Mouse (Mus musculus): Measurements from ENCODE around the gene Grasp. TPM values are rescaled to one million over a fixed set of nuclear protein-coding genes. Genes with fewer than 3 reads are reported as not detected.

Gene Grasp
- total RNA-seq, 2 experiments from 2014 or later = 33.3 to 35.3 TPM

DNA sequence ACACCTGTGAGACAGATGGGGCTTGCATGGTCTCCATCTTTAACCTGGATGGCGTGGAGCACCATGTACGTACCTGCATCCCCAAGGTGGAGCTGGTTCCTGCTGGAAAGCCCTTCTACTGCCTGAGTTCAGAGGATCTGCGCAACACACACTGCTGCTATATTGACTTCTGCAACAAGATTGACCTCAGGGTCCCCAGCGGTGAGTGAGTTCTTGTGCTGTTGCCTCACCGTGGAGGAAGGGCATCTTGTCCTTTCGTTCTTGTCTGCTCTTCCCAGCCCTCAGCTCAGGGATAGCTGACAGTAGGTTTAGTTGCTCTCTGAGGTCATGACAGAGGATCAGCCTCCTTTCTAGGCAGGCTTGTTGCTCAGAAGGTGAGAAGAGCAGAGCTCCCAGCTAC, 30.0 kb upstream of the Grasp start:
- DNase-seq (ENCODE audit: low spot score in 2 of 2) = no peak

DNA sequence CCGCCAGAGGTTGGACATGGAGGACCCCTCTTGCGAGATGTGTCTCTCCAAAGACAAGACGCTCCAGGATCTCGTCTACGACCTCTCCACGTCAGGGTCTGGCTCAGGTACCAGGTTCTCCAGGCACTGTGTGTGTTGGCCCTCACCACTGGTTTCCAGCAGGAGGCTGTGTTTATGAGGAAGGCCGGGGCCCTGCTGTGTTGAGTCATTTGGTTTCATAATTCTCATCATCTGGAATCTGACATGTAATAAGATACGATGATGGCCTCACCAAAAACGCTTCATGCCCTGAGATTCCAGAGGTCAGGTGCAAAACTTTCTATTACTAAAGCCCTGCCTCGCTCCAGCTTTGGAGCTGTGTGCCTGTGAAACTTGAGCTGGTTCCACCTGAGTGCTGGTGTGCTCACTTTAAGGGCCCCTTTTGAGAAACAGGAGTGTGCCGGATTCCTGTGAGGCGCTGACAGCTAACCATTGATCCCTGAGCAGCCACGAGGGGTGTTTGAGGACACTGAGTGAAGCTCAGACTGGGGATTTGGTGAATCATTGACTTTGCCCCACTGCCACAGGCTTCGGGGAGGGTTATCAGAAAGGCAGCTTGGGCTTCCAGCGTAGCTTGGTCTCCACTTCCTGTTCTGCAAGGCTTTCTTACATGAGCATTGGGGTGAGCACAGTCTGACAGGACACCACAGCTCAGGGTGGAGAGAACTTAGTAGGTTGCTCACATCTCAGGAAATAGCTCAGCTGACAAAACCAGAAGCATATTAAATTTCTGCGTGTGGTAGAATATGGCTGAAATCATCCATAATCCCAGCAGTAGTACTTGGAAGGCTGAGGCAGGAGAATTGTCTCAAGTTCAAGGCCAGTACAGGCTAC, 28.8 kb upstream of the Grasp start:
- DNase-seq (ENCODE audit: low spot score in 2 of 2) = no peak

DNA sequence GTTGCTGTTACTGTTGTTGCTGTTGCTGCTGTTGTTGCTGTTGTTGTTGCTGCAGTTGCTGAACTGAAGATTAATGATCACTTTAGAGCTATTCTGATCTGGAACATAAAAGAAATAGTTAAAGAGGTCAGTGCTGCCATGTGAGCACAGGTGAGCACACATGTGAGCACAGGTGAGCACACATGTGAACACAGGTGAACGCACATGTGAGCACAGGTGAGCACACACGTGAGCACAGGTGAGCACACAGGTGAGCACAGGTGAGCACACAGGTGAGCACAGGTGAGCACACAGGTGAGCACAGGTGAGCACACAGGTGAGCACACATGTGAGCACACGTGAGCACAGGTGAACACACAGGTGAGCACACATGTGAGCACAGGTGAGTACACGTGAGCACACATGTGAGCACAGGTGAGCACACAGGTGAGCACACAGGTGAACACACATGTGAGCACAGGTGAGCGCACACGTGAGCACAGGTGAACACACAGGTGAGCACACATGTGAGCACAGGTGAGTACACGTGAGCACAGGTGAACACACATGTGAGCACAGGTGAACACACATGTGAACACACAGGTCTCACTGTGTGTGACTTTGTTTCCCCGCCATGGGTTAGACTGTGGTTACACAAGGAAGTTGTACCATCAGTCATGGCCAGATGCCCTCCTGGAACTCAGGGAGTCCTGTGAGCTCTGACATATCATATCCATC, 27.8 kb upstream of the Grasp start:
- no peak for DNase-seq (ENCODE audit: low spot score in 2 of 2)

DNA sequence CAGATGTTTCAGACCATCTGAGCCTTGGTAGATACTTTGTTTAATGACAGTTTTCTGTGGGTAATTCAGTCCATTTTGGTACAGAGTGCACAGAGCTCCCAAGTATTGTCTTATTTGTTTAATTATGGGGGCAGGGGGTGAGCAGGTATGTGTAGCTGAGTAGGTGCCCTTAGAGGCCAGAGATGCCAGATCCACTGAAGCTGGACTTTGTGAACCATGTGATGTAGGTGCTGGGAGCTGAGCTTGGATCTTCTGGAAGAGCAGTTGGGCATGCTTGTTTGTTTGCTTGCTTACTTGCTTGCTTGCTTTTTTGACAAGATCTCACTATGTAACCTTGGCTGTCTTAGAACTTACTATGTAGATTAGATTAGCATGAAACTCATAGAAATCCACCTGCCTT, 27.0 kb upstream of the Grasp start:
- no peak for DNase-seq (ENCODE audit: low spot score in 2 of 2)

DNA sequence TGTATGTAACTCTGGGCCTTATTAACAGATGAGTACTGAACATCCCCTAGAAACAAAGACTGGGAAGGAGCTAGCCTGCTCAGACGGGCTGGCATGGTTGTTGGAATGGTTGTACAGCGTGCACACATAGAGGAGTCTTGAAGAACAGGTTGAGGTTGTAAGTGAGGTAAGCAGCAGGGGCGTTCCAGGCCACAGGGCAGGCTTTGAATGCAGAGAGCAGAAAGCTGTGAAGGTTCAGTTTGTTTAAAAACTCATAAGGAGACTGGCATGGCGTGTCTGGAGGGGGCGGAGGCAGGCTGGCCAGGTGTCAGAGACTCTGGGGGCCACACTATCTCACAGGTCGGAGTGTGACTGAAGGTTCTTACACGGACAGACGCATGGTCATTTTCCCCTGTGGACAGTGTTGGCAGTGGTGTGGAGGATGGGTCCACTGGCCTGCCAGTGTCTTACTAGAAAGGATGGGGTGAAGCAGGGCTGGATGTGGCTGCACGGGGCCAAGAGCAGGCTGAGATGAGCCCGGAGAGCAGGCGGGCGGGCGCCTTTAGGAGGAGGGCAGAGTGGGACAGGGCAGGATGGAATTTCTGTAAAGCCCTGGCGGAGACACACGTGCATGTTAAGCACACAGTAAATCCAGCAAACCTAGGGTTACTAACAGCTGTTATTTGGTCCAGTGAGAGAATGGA, 26.4 kb upstream of the Grasp start:
- DNase-seq (ENCODE audit: low spot score in 2 of 2) = no peak

- DNase-seq (ENCODE audit: low spot score in 2 of 2) = peak; percentile 74 to 77
Measured at GRCm38 (mm10) chr15:101198218-101198617, 25.8 kb upstream of the Grasp start.

DNA sequence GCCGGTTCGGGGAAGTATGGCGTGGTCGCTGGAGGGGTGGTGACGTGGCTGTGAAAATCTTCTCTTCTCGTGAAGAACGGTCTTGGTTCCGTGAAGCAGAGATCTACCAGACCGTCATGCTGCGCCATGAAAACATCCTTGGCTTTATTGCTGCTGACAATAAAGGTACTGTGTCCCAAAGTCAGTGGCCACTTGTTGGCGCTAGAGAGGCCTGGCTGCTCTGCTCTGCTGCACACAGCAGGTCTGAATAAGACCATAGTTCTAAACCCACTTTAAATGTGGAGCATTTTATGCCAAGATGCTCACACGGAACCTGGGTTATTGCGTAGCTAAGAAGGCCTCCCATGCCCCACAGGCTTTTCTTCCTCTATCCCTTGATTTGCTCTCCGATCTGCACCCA, 25.1 kb upstream of the Grasp start:
- DNase-seq (ENCODE audit: low spot score in 2 of 2) = no peak

DNA sequence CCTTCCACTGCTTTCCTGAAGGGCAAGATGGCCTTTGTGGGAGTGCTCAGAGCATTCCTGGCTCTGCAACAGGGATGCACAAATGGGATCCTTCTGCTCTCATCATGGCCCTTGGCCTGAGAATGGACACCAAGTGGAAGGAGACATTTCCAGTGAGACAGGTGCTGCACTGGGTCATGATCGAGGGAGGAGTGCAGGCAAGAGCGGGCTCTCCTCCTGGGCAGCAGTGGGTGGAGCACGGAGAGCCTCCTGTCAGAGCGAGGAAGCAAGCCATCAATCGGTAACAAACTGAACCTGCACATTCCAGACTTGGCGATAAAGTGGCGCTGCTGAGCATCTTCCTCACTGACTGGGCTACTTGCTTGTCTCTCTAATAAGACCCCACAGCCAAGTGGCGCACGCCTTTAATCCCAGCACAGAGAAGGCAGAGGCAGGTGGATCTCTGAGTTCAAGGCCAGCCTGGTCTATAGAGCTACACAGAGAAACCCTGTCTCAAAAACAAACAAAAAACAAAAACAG, 23.2 kb upstream of the Grasp start:
- DNase-seq (ENCODE audit: low spot score in 2 of 2) = no peak

- no peak for DNase-seq (ENCODE audit: low spot score in 2 of 2)
Measured at GRCm38 (mm10) chr15:101201414-101201813, 22.6 kb upstream of the Grasp start.

- no peak for DNase-seq (ENCODE audit: low spot score in 2 of 2)
Measured at GRCm38 (mm10) chr15:101203673-101204072, 20.3 kb upstream of the Grasp start.

GRCm38 (mm10) chr15:101204781-101205180, 19.2 kb upstream of the Grasp start:
- no peak for DNase-seq (ENCODE audit: low spot score in 2 of 2)

- no peak for DNase-seq (ENCODE audit: low spot score in 2 of 2)
Measured at GRCm38 (mm10) chr15:101210228-101210627, 13.8 kb upstream of the Grasp start.

DNA sequence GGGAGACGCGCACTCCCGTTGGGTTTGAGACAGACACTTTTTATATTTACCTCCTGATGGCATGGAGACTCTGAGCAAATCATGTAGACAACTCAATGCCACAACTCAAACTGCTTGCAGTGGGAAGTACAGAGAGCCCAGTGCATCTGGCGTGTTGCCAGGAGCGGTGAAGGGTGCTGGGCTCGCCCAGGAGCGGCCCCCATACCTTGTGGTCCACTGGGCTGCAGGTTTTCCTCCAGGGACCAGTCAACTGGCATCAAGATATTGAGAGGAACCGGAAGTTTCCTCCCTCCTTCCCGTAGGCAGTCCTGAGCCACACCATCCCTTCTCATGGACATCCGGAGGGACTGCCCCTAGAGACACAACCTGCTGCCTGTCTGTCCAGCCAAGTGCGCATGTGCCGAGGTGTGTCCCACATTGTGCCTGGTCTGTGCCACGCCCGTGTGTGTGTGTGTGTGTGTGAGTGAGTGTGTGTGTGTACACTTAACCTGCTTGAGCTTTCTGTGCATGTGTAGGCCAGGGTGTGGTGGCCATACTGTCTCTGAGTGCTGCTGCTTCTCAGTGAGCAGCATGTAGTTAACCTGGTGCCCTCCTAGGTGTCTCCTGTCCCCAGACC, 12.9 kb upstream of the Grasp start:
- no peak for DNase-seq (ENCODE audit: low spot score in 2 of 2)

GRCm38 (mm10) chr15:101212435-101212834, 11.6 kb upstream of the Grasp start:
- no peak for DNase-seq (ENCODE audit: low spot score in 2 of 2)

GRCm38 (mm10) chr15:101215136-101215535, 8.9 kb upstream of the Grasp start:
- DNase-seq (ENCODE audit: low spot score in 2 of 2) = no peak

DNA sequence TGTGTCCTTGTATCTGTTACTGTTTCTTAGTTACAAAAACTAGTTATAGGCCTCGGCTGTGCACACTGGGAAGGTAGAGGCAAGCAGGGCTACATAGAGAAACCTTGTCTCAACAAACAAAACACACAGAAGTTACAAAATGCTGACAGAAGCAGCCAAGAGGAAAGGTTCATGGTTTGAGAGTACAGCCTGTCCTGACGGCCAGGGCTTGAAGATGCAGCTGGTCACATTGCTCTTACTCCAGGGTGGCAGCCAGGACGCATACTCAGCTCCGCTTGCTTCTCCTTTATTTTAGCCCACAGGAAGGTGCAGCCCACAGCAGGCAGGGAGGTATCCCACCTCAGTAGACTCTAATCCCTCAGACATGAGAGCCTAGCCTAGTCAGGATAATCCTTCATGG, 8.0 kb upstream of the Grasp start:
- DNase-seq (ENCODE audit: low spot score in 2 of 2) = no peak

DNA sequence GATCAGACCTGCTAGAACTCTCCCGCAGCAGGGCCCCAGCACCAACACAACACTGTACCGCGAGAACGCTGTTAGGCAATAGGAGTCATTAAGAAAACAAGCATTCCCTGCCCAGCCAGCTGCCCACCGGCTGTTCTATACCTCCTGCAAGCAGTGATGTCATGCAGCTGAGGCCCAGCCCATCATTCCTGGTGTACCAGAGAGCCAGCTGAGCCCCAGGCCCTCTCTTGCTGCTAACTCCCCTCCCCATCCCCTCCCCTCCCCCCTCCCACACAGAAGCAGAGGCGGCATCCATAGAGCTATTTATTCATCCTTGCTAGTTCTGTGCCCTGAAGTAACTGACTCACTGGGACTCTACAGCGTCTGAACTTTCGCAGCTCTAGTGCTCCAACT, 3.1 kb upstream of the Grasp start:
- no peak for DNase-seq (ENCODE audit: low spot score in 2 of 2)

DNA sequence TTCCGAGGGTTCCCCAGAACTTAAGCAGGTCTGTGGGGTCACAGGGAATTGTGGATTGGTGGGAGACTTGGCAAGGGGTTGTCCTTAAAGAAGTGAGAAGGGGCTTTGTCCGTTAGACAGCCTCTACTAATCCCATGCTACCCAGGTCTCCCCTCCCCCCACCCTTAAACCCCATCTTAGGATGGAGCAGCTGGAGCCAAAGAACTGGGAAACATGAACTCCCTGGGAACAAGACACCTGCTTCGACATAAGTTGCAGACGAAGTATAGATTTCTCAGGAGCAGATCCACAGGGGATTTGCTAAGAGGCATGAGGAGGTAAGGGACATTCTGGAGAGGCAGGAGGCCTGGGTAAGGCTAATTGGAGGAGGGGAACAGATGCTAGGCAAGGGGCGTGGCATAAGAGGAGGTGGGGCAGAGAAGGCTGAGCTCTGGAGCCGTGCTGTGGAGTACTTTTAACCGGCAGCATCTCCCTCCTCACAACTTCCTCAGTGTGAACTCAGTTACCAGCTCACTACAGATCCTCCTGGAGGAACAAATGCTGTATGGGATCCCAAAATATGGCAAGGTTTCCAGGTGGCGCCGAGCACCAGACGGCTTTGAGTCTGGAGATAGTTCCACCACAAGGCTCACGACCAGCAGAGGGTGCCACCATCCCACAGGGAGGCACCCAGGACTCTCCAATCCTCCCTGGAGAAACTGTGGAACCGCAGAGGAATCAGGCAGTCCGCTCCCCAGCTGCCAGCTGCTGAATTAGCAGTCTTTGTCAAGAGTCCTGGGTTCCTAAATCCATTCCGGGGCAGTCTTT, 2.5 kb upstream of the Grasp start:
- DNase-seq (ENCODE audit: low spot score in 2 of 2) = peak; percentile 94

DNA sequence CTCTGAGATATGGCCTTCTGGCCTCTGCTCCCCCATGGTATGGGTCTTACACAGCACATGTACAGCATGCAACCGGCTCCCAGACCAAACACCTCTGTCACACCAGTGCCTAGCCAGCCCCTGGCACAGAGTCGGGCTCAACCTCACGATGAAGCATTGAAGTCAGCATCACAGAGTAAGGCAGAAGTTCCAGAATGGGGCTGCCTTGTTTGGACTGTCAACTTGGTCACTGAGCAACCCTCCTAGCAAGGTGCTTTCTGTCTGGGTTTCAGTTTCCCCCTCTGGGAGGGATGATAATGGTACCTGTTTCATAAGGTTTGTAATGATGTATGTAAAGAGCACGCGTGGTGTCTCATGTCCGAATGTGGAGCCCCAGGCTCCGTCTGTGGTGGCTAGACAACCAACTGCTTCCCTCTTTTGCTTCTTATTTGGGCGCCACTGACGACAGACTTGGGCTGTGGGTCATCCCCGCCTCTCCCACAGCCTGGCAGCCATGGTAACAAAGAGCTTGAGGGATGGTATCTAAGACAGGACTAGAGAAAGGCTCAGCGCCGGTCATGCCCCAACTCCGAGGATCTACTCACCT, 998 bp upstream of the Grasp start:
- no peak for DNase-seq (ENCODE audit: low spot score in 2 of 2)

DNA sequence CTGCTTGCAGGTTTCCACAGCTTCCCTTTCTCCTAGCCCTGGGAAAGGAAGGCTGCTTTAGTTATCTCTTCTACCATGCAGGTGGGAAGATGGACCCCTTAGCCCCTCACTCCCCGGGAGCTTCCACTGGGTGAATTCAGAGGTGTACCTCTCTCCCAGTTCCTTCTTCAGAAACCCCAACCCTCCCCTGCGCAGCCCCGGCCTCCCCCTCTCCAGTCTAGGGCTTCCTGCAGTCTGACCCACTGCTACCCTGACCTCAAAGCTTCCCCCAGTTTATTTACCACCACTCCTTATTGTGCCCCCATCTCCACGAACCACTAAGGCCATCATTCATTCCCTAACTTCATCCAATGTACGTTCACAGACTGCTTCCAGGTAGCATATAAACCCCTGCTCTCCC, 392 bp upstream of the Grasp start:
- DNase-seq (ENCODE audit: low spot score in 2 of 2) = no peak
